Mouse (Mus musculus) adrenal gland, postnatal 14 days (tissue): ENCODE data around the gene Prrt4. TPM values are rescaled to one million over a fixed set of nuclear protein-coding genes. Genes with fewer than 3 reads are reported as not detected.
"Not testable (repeated sequence)": the region's sequence is repeated elsewhere in the genome, so short reads cannot be mapped to it uniquely, and the experiment has no call there.

Experiments used
- DNase-seq: peaks from one replicate; pipeline ENCODE4 v3.0.0; 2021; ENCODE audit warnings: mixed read lengths
- total RNA-seq: library from RNA; stranded (reverse); gene quantifications from 2 replicates; pipeline ENCODE4 v1.2.3, GENCODE M21; 2021

The Prrt4 gene
- total RNA-seq, 1 experiment from 2014 or later = 4.9 TPM

DNA sequence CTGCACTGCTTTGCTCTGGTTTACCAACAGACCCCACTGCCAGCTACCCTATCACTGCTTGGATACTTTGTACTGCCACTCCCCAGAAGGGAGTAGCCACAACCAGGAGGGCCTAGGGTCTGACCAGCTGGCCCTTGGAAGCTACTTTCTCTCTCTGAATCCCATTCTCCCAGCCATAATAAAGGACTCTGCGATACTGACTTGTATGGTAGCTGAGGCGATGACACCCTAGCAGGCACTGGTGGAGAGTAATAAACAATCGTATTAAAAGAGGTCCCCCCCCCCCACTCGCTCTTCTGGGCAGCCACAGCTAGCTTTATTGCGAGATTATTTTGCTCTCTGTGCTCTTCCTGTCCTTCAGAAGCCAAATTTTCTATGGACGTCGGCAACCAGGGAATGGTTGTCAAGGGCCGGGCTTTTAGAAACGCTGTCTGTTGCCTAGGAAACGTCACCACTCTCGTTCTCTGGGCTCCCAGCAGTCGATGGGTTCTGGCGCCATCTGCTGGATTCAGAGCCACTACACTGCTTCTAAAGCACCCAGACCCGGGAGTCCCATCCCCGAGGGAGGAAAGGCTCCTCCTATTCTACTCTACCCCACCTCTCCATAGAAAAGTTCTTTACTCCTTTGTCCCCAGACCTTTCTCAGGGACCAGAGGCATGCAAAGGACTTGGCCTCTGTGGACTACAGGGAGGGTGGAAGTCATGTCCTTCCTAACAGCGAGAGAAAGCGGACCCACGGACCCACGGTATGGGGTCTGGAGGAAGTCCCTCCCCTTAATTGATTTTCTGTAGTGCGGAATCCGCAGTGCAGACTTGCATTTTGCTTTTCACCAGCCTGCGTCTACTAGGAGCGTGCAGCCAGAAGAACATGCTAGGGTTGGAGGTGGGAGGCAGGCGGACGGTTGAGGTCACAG lies 19.2 kb upstream of the Prrt4 start:
- DNase-seq = peak; percentile 94

DNA sequence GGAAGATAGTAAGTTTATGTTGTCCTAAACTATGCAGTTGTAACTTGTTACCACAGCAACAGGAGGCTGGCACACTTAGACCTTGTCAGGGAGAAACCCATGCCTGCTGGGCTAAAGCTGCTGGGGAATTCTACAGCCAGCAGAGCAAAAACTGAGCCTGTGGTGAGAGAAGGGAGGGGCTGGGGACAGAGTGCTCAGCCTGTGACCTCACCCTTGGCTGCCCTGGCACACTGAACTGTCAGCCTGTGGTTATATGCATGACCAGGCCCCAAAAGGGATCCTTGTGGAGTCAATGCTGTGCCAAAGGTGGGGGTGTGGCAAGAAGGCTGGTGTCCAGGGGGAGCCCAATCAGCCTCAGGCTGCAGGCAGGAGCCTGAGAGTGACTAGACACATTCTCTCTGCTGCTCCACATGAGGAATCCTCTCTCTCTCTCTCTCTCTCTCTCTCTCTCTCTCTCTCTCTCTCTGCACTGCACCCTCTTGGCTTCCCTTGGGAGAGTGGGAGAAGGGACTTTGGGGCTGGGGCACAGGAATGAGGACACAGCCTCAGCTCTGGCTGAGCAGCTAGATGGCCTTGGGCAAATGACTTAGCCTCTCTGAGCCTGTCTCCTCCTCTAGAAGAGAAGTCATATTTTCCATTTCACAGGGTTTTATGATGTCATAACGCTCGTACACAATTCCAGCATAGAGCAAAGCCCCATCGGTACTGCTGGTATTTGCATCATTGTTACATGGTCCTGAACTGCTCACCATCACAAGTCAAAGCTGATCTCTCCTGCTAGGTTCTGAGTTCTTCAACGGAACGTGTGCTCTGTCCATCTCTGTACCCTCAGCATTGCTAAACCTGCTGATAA lies 16.7 kb upstream of the Prrt4 start:
- peak; percentile 81 for DNase-seq

DNA sequence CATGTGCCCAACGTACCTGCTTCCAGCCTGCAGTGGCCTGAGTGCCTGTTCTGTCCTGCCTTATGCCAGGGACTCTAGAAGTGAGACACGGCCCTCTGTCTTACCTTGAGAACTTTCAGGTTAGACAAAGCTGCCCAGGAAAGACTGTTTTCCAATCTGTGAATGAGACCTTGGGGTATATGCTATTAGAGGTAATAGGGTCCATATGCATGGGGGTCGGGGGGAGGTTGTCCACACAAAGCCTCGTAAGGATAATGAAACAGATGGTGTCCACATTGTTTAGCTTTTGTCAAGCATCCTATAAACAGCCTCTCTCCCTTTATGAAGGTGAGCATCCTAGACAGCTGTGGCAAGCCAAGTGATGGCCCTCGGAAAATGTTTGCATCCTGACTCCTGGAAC lies 15.8 kb upstream of the Prrt4 start:
- DNase-seq = no peak

DNA sequence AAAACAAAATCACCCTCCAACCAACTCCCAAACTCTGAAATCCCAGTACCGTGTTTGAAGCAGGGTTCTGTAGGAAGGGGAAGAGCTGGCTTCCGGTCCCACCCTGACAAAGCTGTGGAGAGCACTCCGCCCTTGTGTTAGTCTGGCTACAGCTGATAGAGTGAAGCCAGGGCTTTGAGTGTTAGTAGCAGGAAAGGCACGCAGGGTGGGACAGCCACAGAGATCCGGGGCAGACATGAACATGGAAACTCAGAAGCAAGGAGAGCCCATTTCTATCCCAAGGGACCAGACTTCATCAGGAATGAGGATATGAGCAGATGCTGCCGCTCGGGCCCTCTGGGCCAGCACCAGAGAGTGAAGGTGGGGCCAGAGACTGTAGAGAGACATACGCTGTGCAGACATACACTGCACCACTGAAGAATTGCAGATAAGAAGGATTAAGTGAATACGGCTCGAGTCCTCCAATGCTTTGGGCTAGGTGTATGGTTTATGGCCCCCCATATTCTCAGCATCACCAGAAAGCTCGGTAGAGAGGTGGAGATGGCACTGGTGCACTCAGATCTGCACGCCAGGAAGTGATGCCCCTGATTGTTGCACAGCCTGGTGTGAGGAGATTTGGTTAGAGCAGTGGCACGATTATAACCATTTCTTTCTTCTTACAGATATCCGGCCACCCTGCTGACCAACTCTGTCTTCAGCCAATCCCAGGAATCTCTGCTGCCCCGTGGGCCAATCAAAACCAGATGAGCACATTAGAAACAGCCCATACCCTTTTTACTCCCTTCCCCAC lies 14.8 kb upstream of the Prrt4 start:
- no peak for DNase-seq

DNA sequence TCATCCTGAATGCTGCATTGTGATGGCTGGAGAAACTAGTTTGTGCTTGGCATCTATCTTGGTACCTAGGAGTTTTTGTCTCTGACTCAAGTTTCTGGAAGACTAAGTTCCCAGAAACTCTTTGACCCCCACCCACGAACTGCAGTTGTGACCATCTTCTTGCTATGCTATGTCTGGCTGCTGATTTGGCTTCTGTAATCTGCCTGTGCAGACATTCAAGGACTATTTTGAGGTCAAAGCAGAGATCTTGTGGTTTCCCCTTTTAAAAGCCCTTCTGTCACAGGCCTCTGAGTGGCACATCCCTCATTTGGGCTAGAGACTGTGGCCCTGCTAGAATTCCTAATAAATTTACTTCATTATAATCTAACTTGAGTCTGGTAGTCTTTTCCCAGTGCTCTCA lies 8.6 kb upstream of the Prrt4 start:
- DNase-seq = no peak

DNA sequence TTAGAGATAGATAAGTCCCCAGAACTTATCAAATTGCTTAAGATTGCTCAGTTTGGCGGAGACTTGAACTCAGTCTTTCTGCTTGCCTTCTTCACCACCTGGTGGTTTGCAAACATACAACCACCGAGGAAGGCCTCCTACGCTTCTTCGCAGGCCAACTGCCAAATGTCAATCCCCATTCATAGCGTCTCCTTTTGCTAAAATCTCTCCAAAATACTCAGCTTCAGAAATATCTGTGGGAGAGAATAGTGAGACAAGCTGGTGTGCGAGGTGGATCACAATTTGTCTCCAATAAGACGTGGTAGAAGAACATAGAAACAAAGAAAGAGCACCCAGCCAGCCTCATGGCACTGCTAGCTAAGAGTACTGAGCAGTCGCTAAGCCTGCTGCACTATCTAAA lies 459 bp upstream of the Prrt4 start:
- DNase-seq = no peak

DNA sequence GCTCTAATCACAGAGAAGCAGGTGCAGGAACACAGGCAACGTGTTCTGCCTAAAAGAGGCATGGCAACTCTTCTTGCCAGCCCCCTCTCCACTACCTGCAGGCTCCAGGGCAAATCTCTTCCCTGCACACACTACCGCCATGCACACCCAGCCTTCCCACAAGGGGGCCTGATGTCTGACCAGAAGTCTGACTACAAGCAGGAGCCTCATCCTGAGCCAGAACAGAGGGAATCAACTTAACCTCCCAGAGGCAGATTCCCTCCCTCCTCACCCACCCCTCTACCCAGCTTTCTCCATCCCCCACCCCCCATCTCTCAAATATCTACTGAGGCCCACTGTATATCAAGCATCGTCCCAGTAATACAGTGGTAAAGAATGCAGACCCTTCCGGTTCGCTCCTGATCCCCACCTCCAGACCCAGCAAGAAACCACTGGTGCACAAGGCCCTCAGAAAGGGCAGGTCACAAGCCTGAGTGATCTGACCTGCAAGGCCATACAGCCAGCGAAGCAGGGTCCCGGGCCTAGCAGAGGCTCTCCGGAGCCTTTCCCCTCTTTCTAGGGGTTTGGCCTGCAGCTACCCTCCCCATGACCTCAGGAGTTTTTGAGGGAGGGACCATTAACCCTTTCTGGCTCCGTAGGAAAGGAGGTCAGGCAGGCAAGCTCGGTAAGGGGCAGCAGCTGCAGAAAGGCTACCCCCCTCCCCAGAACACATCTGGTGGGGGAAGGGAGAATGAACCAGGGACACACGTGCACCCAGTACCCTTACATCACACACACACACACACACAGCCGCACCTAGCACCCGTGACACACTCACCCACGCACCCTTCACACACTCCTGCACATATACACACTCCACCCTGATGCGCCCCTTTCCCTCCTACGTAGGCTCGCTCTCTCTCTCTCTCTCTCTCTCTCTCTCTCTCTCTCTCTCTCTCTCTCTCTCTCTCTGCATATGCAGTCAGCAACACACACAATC lies 1.2 kb downstream of the Prrt4 start:
- no peak for DNase-seq

DNA sequence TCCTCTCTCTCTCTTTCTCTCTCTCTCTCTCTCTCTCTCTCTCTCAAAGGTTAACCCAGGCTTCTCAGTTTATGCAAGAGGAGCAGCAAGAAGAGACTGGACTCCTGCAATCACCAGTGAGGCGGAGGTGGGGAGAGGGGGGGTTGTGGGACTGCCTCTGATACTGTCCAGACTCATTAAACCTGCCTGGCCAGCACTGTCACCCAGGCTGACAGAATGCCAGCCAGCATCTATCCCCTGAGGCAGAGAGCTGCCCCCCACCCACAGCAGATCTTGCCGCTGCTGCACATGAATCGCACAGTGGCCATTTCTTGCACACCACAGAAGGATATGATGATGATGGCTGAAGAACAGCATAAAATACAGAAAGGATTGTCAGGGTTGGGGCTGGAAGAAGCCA lies 4.3 kb downstream of the Prrt4 start:
- DNase-seq = peak; percentile 50

DNA sequence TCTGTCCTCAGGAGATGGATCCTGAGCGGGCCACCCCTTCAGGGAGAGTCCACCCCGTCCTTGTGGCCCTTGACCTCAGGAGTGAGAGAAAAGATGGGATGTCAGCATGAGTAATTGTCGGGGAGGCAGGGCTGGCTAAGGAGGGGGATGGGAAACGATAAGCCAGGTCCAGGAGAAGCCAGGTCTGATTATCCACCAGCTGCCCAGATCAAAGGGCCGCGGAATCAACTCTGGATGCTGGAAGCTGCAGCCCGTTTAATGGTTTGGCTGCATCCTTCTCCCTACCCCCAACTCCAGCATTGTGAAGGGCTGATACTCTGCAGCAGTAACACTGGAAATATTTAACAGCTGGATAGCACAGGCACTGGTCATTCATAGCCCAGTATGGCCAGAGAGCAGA lies 5.0 kb downstream of the Prrt4 start:
- DNase-seq = no peak

DNA sequence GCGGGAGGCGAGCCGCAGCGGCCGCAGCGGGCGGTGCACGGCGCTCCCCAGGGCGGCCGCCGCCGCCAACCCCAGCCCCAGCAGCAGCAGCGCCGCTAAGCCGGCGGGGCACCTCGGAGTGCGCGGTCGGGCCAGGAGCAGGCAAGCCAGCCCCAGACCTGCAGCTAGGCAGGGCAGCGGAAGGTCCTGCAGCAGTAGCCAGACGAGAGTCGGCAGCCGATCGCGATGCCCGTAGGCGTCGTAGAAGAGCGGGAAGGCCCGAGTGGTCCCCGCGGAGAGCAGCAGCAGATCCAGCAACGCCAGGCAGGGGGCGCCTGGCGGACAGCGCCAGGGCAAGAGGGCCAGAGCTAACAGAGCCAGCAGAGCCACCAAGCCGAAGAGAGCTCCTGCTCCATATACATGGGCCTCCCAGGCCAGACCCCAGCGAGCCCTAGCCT lies 8.4 kb downstream of the Prrt4 start:
- DNase-seq = peak; percentile 89

DNA sequence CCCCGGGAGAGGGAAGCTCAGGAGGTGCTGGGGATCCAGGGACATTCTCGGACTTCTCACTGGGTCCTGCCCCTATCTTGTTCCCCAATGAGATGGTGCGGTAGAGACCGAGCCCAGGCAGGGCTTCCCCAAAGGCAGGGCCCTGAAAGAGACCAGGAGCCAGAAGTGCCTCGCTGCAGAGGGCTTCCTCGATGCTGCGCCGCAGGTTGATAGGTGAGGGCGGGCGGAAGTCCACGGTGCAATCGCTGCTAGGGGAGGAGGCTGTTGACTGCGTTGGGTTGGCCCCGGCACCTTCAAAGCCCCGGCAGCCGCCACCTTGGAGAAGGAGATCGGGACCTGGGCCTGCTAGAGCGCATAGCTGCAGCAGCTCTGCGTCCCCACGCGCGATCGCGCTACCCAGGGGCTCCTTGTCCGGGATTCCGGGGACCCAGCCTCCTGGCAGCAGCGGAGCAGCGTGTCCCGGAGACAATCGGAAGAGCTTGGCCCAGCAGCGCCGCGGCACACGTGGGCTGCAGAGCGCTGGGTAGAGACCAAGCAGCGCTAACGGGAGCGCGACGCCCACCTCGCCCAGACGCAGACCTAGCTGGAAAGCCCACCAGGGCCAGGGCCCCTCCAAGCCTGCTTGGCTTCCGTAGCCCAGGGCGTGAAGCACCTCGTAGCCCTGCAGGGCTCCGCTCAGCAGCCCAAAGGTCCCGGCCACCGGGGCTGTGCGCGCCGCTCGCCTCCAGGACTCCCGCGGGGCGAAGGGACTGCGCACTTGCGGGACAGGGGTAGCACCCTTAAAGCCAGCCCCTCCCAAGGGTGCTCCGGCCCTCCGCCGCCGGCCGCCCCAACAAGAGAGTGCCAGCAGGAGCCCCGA lies 9.1 kb downstream of the Prrt4 start:
- peak; percentile 37 for DNase-seq

DNA sequence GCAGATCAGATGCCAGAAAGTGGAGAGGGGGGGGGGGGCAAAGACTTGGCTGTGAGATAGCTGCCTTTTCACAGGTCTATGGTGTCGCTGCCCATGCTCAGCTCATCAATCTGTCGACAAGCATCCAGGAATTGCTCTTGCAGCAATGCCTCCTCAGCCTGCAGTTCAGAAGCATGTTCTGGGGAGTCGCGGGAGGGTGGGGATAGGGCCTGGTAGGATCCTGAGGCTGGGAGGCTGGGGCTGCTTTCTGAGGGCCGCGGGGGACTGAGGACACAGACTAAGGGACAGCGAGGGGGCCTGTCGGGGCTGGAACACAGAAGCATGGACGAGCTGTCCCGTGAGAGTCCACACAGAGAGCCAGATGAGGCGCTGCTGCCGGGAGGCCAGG lies 9.7 kb downstream of the Prrt4 start:
- DNase-seq = no peak

DNA sequence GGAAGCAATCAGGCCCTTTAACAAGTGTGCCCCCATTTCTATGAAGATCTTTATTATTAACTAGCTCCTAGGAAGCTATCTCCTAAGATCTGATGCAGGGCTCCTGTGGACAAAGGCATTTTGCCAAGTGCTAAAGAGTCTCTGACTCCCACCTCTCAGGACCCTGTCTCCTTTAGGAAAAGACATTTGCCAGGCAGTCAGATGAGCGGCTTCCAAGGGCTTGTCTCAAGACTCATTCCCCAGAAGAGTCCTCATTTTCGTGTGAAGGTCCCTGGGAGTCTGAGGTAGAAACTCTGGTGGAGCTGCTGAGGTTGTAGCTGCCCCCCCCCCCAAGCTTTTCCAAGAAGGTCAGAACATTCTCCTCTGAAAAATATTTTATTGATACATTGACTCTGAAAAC lies 10.5 kb downstream of the Prrt4 start:
- DNase-seq = no peak

DNA sequence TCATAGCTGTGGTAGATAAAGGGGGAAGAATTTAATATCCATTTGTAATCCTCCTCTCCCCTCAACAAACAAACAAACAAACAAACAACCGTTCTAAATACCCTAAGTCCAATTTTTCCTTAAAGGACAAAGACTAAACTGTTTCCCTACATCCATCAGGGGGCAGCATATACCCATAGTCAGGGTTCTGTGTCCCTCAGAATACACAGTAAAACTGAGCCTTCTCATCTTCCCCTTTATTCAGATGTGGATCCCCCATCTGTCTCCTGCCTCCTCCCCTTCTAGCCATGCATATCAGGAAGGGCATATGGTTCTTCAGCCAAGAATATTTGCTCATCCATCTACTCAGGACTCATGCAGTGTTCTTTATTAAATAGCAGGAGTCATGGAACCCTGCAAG lies 13.2 kb downstream of the Prrt4 start:
- peak; percentile 65 for DNase-seq

DNA sequence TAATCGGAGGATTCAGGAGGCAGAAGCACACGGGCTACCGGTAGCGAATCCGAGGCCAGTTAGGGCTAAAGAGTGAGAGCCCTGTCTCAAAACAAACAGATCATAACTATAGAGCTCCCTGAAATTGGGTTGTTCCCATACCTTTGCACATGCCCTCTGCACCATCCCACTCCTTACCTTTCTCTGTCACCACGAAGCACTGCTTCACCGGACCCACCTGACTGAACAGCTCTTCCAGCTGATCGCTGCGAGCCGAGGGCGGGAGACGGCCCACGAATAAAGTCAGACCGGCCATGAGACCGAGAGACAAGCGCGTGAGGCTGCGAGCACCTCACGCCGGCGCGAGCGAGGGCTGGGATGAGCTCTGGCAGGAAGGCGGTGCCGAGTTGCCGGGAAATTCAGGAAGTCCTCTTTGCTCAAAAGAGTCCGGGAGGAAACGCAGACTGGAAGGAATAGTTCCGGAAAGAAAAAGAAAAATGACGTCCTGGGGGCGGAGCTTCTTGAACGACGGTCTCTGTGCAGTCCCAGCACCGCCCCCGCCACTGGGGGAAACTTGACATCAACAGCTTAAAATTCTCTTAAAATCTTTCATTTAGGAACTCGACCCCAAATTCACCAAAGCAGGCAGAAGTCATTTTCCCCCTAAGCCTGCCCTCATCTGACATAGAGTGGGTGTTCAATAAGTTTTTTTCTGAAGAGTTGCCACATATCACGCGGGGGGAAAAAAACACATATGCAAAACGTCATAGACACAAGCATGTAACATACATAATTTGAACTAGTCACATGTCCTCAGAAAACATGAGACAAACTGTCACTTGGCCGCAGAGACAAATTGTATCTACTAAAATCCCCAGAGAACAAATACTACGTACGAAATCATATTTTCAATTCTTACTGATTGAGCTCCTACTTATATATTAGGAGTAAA lies 14.8 kb downstream of the Prrt4 start, which contains the start of gene Rbm28:
TSS of gene Rbm28 (minus strand) at position 693 of the 931 bp plus-strand sequence.
- DNase-seq = peak; percentile 90

DNA sequence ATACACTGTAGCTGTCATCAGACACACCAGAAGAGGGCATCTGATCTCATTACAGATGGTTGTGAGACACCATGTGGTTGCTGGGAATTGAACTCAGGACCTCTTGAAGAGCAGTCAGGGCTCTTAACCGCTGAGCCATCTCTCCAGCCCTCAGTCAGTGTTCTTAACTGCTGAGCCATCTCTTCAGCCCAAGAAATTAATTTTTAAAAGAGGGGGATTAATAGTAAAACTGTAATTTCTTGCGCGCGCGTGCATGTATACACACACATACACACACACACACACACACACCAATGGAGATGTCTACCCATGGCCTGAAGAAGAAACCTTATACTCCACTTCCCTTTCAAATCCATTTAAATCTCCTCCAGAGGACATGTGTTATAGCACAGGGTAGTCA lies 18.1 kb downstream of the Prrt4 start:
- DNase-seq = not testable (repeated sequence)

DNA sequence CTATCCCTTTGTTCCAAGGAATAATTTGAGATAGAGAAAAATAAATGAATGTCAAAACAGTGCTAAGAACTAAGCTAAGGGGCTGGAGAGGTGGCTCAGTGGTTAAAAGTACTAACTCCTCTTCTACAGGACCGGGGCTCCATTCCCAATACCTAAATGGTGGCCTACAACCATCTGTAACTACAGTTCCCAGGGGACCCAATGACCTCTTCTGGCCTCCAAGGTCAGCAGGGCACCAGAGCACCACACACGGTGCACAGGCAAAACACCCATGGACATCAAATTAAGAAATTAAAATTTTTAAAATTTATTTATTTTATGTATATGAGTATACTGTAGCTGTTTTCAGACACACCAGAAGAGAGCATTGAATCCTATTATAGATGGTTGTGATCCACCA lies 18.6 kb downstream of the Prrt4 start:
- no peak for DNase-seq

DNA sequence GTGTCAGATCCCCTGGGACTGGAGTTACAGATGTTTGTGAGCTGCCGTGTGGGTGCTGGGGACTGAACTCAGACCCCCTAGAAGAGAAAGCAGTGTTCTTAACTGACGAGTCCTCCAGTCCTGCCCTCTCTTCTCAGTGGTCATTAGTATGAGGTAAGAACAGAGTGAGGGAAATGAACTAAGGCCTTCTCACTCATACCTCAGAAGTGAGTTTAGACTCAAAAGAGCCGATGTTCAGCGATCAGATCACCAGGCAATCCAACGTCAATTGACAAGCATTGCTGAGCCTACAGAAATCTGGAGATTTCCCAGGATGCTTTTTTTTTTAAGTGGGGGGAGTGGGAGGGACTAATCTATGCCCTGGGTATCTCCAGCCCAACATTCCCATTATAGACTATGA lies 23.1 kb downstream of the Prrt4 start:
- DNase-seq = no peak

DNA sequence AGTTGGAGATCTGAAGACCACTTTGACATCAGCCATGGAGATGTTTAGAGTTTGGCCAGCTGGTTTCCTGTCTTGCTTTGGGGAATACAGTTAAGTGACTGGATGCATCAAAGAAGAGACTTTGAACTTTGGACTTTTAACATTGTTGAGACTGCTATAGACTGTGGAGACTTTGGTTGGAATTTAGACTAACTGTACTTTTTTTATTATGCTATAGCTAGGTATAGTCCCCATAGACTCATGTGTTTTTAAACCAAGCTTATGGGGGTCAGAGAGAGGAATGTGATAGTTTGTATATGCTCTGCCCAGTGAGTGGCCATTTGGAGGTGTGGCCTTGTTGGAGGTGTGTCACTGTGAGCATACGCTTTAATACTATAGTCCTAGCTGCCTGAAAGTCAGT lies 29.4 kb downstream of the Prrt4 start:
- DNase-seq = no peak
